In the genomic region with DNA sequence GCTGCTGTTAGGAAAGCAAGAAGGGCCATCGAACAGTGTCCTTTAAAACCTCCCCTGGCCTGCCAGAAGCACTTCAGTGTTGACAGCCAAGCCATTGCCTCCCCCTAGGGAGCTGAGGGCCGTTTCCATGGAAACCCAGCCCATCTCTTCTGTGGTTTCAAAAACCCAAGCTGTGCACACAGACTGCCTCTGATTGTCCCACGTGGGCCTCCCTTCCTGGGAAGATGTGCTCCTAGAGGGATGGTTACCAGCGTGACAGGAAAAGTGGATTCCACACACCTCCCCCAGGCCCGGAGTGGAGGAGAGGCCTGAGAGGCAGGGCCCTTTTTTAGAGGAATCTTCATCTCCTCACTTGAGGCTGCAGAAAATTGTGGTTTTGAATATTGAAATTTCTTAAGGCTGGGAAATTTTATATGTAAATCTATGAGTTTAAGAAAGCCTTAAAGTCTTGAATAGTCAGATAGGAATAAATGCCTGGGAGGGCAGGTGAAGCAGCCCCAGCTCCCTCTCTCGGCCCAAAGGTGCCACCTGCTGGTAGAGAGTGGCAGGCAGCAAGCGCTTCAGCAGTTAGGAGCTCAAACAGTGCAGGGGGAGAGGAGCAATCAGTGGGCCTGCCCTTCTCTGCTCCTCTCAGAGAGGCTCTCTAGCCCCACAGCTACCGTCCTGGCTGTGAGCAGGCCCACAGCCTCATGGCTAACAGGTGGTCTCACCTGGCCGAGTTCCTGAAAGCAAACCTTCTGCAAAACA, we compare ENCODE assay signal across 8 mouse cellular contexts. TPM values are rescaled to one million over a fixed set of nuclear protein-coding genes. Genes with fewer than 3 reads are reported as not detected.
DNase-seq lines count a peak whose midpoint lies in the region; TF ChIP-seq lines count a peak whose summit lies in the region.

No protein-coding gene starts in this region.

- peak; percentile 87 for TF ChIP-seq CTCF in brain, embryonic 14.5 days (IDR thresholded peaks at IDR 0.05; ENCODE audit: borderline replicate concordance, extremely low read depth, insufficient read depth, insufficient read length)
- peak; percentile 92 for TF ChIP-seq CTCF in layer of hippocampus, adult 2 months (conservative IDR thresholded peaks at IDR 0.05)

- DNase-seq in MN1 (ENCODE audit: low spot score), result peak; percentile 87
- DNase-seq in brain, embryonic 14.5 days (ENCODE audit: low read depth), result peak; percentile 97
- peak; percentile 63 for DNase-seq in forebrain, embryonic 10.5 days (ENCODE audit: extremely low spot score, low spot score)
- DNase-seq in heart, postnatal 4 days, result peak; percentile 82
- DNase-seq in layer of hippocampus, adult 2 months (ENCODE audit: low spot score in 2 of 2), result peak; percentile 83 to 93
- DNase-seq in lung, postnatal 36 days, result peak; percentile 56
- peak; percentile 76 for DNase-seq in right cerebral cortex, postnatal 25 days
- no peak for DNase-seq in B cell, adult 2 months

- H3K27me3 ChIP-seq in forebrain, embryonic 10.5 days (ENCODE audit: poor library complexity, severe bottlenecking), result no peaks in the 10 kb centered on the region

- H3K4me3 ChIP-seq in forebrain, embryonic 10.5 days, result no peak overlapping the region; the same call in 1 of the 2 replicates
- no peak overlapping the region for H3K4me3 ChIP-seq in layer of hippocampus, adult 2 months

- peaks cover 17% of the 10 kb centered on the region for H3K4me1 ChIP-seq in forebrain, embryonic 10.5 days

- no peaks in the 10 kb centered on the region for H3K9me3 ChIP-seq in forebrain, embryonic 10.5 days

- TF ChIP-seq POLR2A in brain, embryonic 14.5 days (IDR thresholded peaks at IDR 0.05; ENCODE audit: borderline replicate concordance, extremely low read depth, insufficient read depth, insufficient read length, poor library complexity, severe bottlenecking), result no peak

- no peaks in the 10 kb centered on the region for H3K36me3 ChIP-seq in forebrain, embryonic 10.5 days (replicated peaks)

- 21% methylated on average over 9 of the region's 9 CpGs for WGBS in forebrain, embryonic 10.5 days

- H3K27ac ChIP-seq in forebrain, embryonic 10.5 days, result peak overlapping the region; percentile 65
- peak overlapping the region; percentile 88 for H3K27ac ChIP-seq in layer of hippocampus, adult 2 months

RNA-seq across cellular contexts. Expression of a gene that starts 54.4 kb away (rescaled TPM):
- polyA plus RNA-seq in brain, embryonic 14.5 days (2012; rRNA removed), result 156 and 174 TPM in 2 replicates
- polyA plus RNA-seq in forebrain, embryonic 10.5 days (2016; fragmentation: Nextera tagmentation; extraction: Ambion mirVana), result 72.1 and 80.4 TPM in 2 replicates
- 100 to 1,000 TPM; 219 to 225 TPM for total RNA-seq in heart, postnatal 4 days (2021)
- total RNA-seq in layer of hippocampus, adult 2 months (2021), result 10 to 100 TPM; 77.9 to 78.1 TPM

Comparison
In these comparisons a context has a peak if more than half of its experiments do, and no peak if none do; other contexts are left out.
1. DNase-seq: peak in MN1 (single experiment), brain, embryonic 14.5 days (single experiment), forebrain, embryonic 10.5 days (single experiment), heart, postnatal 4 days (single experiment), layer of hippocampus, adult 2 months (2 of 2), lung, postnatal 36 days (single experiment) and right cerebral cortex, postnatal 25 days (single experiment); none in B cell, adult 2 months (0 of 2).